Comparison of ENCODE assay signal across 10 mouse cellular contexts in the genomic region with DNA sequence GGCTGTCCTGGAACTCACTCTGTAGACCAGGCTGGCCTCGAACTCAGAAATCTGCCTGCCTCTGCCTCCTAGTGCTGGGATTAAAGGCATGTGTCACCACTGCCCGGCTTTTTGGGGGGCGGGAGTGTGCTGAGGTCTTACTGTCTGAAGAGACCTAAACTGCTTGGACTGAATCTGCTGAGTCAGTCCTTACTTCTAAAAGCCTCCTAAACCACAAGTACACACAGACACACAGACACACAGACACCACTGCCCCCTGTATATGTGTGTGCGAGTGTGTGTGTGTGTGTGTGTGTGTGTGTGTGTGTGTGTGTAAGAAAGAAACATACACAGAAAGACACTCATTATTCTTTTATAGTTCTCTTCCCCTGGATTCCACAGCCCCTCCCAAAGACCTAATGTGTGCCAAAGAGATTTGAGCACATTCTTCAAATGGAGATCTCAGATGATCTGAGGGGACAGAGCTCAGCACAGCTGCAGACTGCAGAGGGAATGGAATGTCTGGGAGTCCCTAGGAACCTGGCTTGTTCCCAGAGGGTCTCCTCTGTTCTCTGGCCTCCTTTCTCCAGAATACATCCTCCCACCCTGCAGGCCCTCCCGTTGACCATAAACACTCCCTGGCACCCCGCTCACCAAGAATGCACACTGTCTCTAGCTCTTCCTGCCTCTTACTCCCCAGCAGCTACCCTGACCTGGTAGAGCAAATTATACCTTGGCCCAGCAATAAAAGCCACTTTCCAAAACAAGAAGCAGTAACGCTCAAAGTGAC. TPM values are rescaled to one million over a fixed set of nuclear protein-coding genes. Genes with fewer than 3 reads are reported as not detected.
DNase-seq lines count a peak whose midpoint lies in the region; ATAC-seq and TF ChIP-seq lines count a peak whose summit lies in the region.
"Had no signal": no experiment of that assay in that cellular context is flagged by ENCODE, and none has a peak within 500 bp of the region (broad histone marks: within the 10 kb centered on the region; RNA-seq: fewer than 3 reads in every experiment).

No protein-coding gene starts in this region.

- intact Hi-C loops in left cerebral cortex, adult 2 months (cut with DNase I): no loop called here

- no peaks in the 10 kb centered on the region for H3K36me3 ChIP-seq in embryonic facial prominence, embryonic 15.5 days
- no peaks in the 10 kb centered on the region for H3K36me3 ChIP-seq in intestine, embryonic 15.5 days
- peaks cover 3% of the 10 kb centered on the region; the same call in 1 of the 2 replicates for H3K36me3 ChIP-seq in neural tube, embryonic 14.5 days (ENCODE audit: control insufficient read depth, insufficient read depth, low read length)

- H3K27me3 ChIP-seq in embryonic facial prominence, embryonic 15.5 days: no peaks in the 10 kb centered on the region
- H3K27me3 ChIP-seq in intestine, embryonic 15.5 days (replicated peaks): peaks cover 8% of the 10 kb centered on the region; the same call in 1 of the 2 replicates
- H3K27me3 ChIP-seq in neural tube, embryonic 14.5 days (ENCODE audit: control insufficient read depth, insufficient read depth, low read length): no peaks in the 10 kb centered on the region

- no peak for TF ChIP-seq CTCF in left cerebral cortex, adult 2 months (IDR thresholded peaks at IDR 0.05)

- peak overlapping the region; percentile 87 for H3K27ac ChIP-seq in left cerebral cortex, adult 2 months
- H3K27ac ChIP-seq in embryonic facial prominence, embryonic 15.5 days (replicated peaks): peak overlapping the region; percentile 74
- H3K27ac ChIP-seq in intestine, embryonic 15.5 days: peak overlapping the region; percentile 69
- peak overlapping the region; percentile 92 for H3K27ac ChIP-seq in neural tube, embryonic 14.5 days (ENCODE audit: low read depth, low read length)

- H3K4me2 ChIP-seq in embryonic facial prominence, embryonic 15.5 days (replicated peaks): peak overlapping the region; percentile 83
- H3K4me2 ChIP-seq in intestine, embryonic 15.5 days (replicated peaks): peak overlapping the region; percentile 69
- peak overlapping the region; percentile 65 for H3K4me2 ChIP-seq in neural tube, embryonic 14.5 days (ENCODE audit: low read depth, low read length)

- DNase-seq in left cerebral cortex, adult 2 months (ENCODE audit: extremely low spot score in 1 of 2, low spot score in 2 of 2): no peak
- DNase-seq in left cerebral cortex, adult 8-10 months (ENCODE audit: low spot score in 2 of 2): no peak
- no peak for DNase-seq in gastrocnemius, postnatal 4 days (ENCODE audit: low spot score in 2 of 2)
- DNase-seq in ovary, postnatal 36 days (ENCODE audit: low spot score): no peak

- no peaks in the 10 kb centered on the region for H3K9me3 ChIP-seq in embryonic facial prominence, embryonic 15.5 days (replicated peaks)
- no peaks in the 10 kb centered on the region for H3K9me3 ChIP-seq in intestine, embryonic 15.5 days
- no peaks in the 10 kb centered on the region for H3K9me3 ChIP-seq in neural tube, embryonic 14.5 days (ENCODE audit: control insufficient read depth, low read length)

- ATAC-seq in embryonic facial prominence, embryonic 15.5 days (ENCODE audit: insufficient number of reproducible peaks, low FRiP score, low TSS enrichment, low read depth): peak; percentile 27; the same call in 1 of the 2 replicates
- peak; percentile 39 for ATAC-seq in intestine, embryonic 15.5 days
- peak; percentile 19; the same call in 1 of the 2 replicates for ATAC-seq in neural tube, embryonic 14.5 days (ENCODE audit: low read depth)
- ATAC-seq in erythroid progenitor cell, adult 5-6 weeks (replicated peaks; ENCODE audit: low FRiP score, poor library complexity, severe bottlenecking): no peak

- peak overlapping the region; percentile 64 for H3K4me3 ChIP-seq in left cerebral cortex, adult 2 months
- H3K4me3 ChIP-seq in embryonic facial prominence, embryonic 15.5 days (replicated peaks): peak overlapping the region; percentile 51
- peak overlapping the region; percentile 45 for H3K4me3 ChIP-seq in intestine, embryonic 15.5 days (replicated peaks)
- peak overlapping the region; percentile 58 for H3K4me3 ChIP-seq in neural tube, embryonic 14.5 days (ENCODE audit: low read depth, low read length)

- H3K4me1 ChIP-seq in embryonic facial prominence, embryonic 15.5 days: peaks cover 30% of the 10 kb centered on the region
- H3K4me1 ChIP-seq in intestine, embryonic 15.5 days (replicated peaks): peaks cover 30% of the 10 kb centered on the region
- peaks cover 22% of the 10 kb centered on the region for H3K4me1 ChIP-seq in neural tube, embryonic 14.5 days (ENCODE audit: control insufficient read depth, insufficient read depth, low read length)

- peak overlapping the region; percentile 39; the same call in 1 of the 2 replicates for H3K9ac ChIP-seq in embryonic facial prominence, embryonic 15.5 days
- H3K9ac ChIP-seq in intestine, embryonic 15.5 days: peak overlapping the region; percentile 54; the same call in 1 of the 2 replicates
- H3K9ac ChIP-seq in neural tube, embryonic 14.5 days (replicated peaks; ENCODE audit: low read depth, low read length): peak overlapping the region; percentile 75; the same call in 1 of the 2 replicates

- 52% methylated on average over 7 of the region's 7 CpGs for WGBS in embryonic facial prominence, embryonic 15.5 days
- WGBS in intestine, embryonic 15.5 days: 40% methylated on average over 7 of the region's 7 CpGs
- WGBS in neural tube, embryonic 14.5 days: 56% methylated on average over 7 of the region's 7 CpGs

RNA-seq across cellular contexts. Expression of a gene that starts 0.5 kb away (rescaled TPM):
- total RNA-seq in left cerebral cortex, adult 2 months (2021): 10 to 100 TPM; 91.2 to 97.6 TPM
- total RNA-seq in left cerebral cortex, adult 8-10 months (2022): 10 to 100 TPM; 73.0 to 81.8 (median 75.8) TPM
- polyA plus RNA-seq in embryonic facial prominence, embryonic 15.5 days (2015; fragmentation: Nextera tagmentation; extraction: Ambion mirVana): 17.5 and 19.3 TPM in 2 replicates
- 11.7 and 12.9 TPM in 2 replicates for polyA plus RNA-seq in intestine, embryonic 15.5 days (2015; fragmentation: Nextera tagmentation; extraction: Ambion mirVana)
- 170 and 208 TPM in 2 replicates for polyA plus RNA-seq in neural tube, embryonic 14.5 days (2014; fragmentation: Nextera tagmentation; extraction: Ambion mirVana)
- total RNA-seq in gastrocnemius, postnatal 4 days (2021): 1 to 10 TPM; 9.1 to 9.4 TPM
- not detected in 2 replicates for total RNA-seq in erythroid progenitor cell, adult 5-6 weeks (2015; ENCODE audit: low replicate concordance)
- total RNA-seq in erythroid progenitor cell, adult 5-6 weeks (2017; ENCODE audit: low replicate concordance): not detected in 2 replicates
- total RNA-seq: common myeloid progenitor, adult 5-6 weeks had no signal

RNA-seq across cellular contexts. Expression of a gene that starts 10.0 kb away (rescaled TPM):
- total RNA-seq in left cerebral cortex, adult 2 months (2021): 10 to 100 TPM; 50.1 to 56.8 TPM
- total RNA-seq in left cerebral cortex, adult 8-10 months (2022): 10 to 100 TPM; 52.4 to 56.6 (median 55.3) TPM
- polyA plus RNA-seq in embryonic facial prominence, embryonic 15.5 days (2015; fragmentation: Nextera tagmentation; extraction: Ambion mirVana): 64.2 and 65.3 TPM in 2 replicates
- 65.5 and 80.4 TPM in 2 replicates for polyA plus RNA-seq in intestine, embryonic 15.5 days (2015; fragmentation: Nextera tagmentation; extraction: Ambion mirVana)
- 88.1 and 98.4 TPM in 2 replicates for polyA plus RNA-seq in neural tube, embryonic 14.5 days (2014; fragmentation: Nextera tagmentation; extraction: Ambion mirVana)
- total RNA-seq in gastrocnemius, postnatal 4 days (2021): 10 to 100 TPM; 14.1 to 16.5 TPM
- 1.1 and 6.7 TPM in 2 replicates for total RNA-seq in erythroid progenitor cell, adult 5-6 weeks (2015; ENCODE audit: low replicate concordance)
- total RNA-seq in erythroid progenitor cell, adult 5-6 weeks (2017; ENCODE audit: low replicate concordance): 6.0 and 9.1 TPM in 2 replicates

RNA-seq across cellular contexts. Expression of a gene that starts 24.7 kb away (rescaled TPM):
- 100 to 1,000 TPM; 199 to 206 TPM for total RNA-seq in left cerebral cortex, adult 2 months (2021)
- total RNA-seq in left cerebral cortex, adult 8-10 months (2022): 100 to 1,000 TPM; 180 to 198 (median 188) TPM
- polyA plus RNA-seq in embryonic facial prominence, embryonic 15.5 days (2015; fragmentation: Nextera tagmentation; extraction: Ambion mirVana): 35.9 and 39.6 TPM in 2 replicates
- 22.5 and 23.2 TPM in 2 replicates for polyA plus RNA-seq in intestine, embryonic 15.5 days (2015; fragmentation: Nextera tagmentation; extraction: Ambion mirVana)
- 78.6 and 96.6 TPM in 2 replicates for polyA plus RNA-seq in neural tube, embryonic 14.5 days (2014; fragmentation: Nextera tagmentation; extraction: Ambion mirVana)
- total RNA-seq in gastrocnemius, postnatal 4 days (2021): 10 to 100 TPM; 20.3 to 21.6 TPM
- 17.6 and 18.0 TPM in 2 replicates for total RNA-seq in erythroid progenitor cell, adult 5-6 weeks (2015; ENCODE audit: low replicate concordance)
- total RNA-seq in erythroid progenitor cell, adult 5-6 weeks (2017; ENCODE audit: low replicate concordance): 9.4 and 14.2 TPM in 2 replicates

RNA-seq across cellular contexts. Expression of a gene that starts 44.3 kb away (rescaled TPM):
- not detected for total RNA-seq in left cerebral cortex, adult 2 months (2021)
- total RNA-seq in left cerebral cortex, adult 8-10 months (2022): not detected
- not detected in 2 replicates for polyA plus RNA-seq in embryonic facial prominence, embryonic 15.5 days (2015; fragmentation: Nextera tagmentation; extraction: Ambion mirVana)
- not detected in 2 replicates for polyA plus RNA-seq in intestine, embryonic 15.5 days (2015; fragmentation: Nextera tagmentation; extraction: Ambion mirVana)
- not detected in 2 replicates for polyA plus RNA-seq in neural tube, embryonic 14.5 days (2014; fragmentation: Nextera tagmentation; extraction: Ambion mirVana)
- total RNA-seq in gastrocnemius, postnatal 4 days (2021): not detected
- not detected in 2 replicates for total RNA-seq in erythroid progenitor cell, adult 5-6 weeks (2015; ENCODE audit: low replicate concordance)
- total RNA-seq in erythroid progenitor cell, adult 5-6 weeks (2017; ENCODE audit: low replicate concordance): not detected in 2 replicates
- total RNA-seq: common myeloid progenitor, adult 5-6 weeks; layer of hippocampus, postnatal 25 days had no signal

RNA-seq across cellular contexts. Expression of a gene that starts 51.6 kb away (rescaled TPM):
- 10 to 100 TPM; 22.5 to 29.7 TPM for total RNA-seq in left cerebral cortex, adult 2 months (2021)
- total RNA-seq in left cerebral cortex, adult 8-10 months (2022): 10 to 100 TPM; 21.9 to 28.5 (median 26.0) TPM
- polyA plus RNA-seq in embryonic facial prominence, embryonic 15.5 days (2015; fragmentation: Nextera tagmentation; extraction: Ambion mirVana): 75.5 and 82.1 TPM in 2 replicates
- 76.1 and 79.6 TPM in 2 replicates for polyA plus RNA-seq in intestine, embryonic 15.5 days (2015; fragmentation: Nextera tagmentation; extraction: Ambion mirVana)
- 42.1 and 48.6 TPM in 2 replicates for polyA plus RNA-seq in neural tube, embryonic 14.5 days (2014; fragmentation: Nextera tagmentation; extraction: Ambion mirVana)
- total RNA-seq in gastrocnemius, postnatal 4 days (2021): 10 to 100 TPM; 26.2 to 28.6 TPM
- 64.9 and 89.3 TPM in 2 replicates for total RNA-seq in erythroid progenitor cell, adult 5-6 weeks (2015; ENCODE audit: low replicate concordance)
- total RNA-seq in erythroid progenitor cell, adult 5-6 weeks (2017; ENCODE audit: low replicate concordance): 104 and 112 TPM in 2 replicates

Comparison
In these comparisons a context has a peak if more than half of its experiments do, and no peak if none do; other contexts are left out.
1. RNA of a gene that starts 0.5 kb away (total RNA-seq): 91.2 to 97.6 TPM in left cerebral cortex, adult 2 months, 73.0 to 81.8 TPM in left cerebral cortex, adult 8-10 months and 9.1 to 9.4 TPM in gastrocnemius, postnatal 4 days; not detected in erythroid progenitor cell, adult 5-6 weeks; every median in the first group is over 10 times any median in the second.
2. RNA of a gene that starts 24.7 kb away (total RNA-seq): 199 to 206 TPM in left cerebral cortex, adult 2 months and 180 to 198 TPM in left cerebral cortex, adult 8-10 months; 20.3 to 21.6 TPM in gastrocnemius, postnatal 4 days and 9.4 to 18.0 TPM in erythroid progenitor cell, adult 5-6 weeks; every median in the first group is over 4 times any median in the second.
3. Peak in every context shown above with its lines, with median percentiles within 50 percentile points of each other: H3K27ac ChIP-seq, H3K4me3 ChIP-seq, H3K4me2 ChIP-seq and H3K9ac ChIP-seq.